Mouse (Mus musculus): ENCODE results near the gene Gm3952. TPM values are rescaled to one million over a fixed set of nuclear protein-coding genes. Genes with fewer than 3 reads are reported as not detected.

Gene Gm3952
- not detected in 2 replicates for polyA plus RNA-seq (2015; fragmentation: Nextera tagmentation; extraction: Ambion mirVana)

- ATAC-seq (replicated peaks; ENCODE audit: low FRiP score) = no peak
- Histone ChIP-seq H3K4me1 (no peaks in the 10 kb centered on the region), H3K9ac (no peak within 1 kb of the TSS), H3K9me3 (replicated peaks) (no peaks in the 10 kb centered on the region), H3K27ac (no peak within 1 kb of the TSS), H3K27me3 (no peaks in the 10 kb centered on the region), H3K4me2 (no peak within 1 kb of the TSS), H3K36me3 (no peaks in the 10 kb centered on the region), H3K4me3 (replicated peaks) (no peak within 1 kb of the TSS)
- 77% methylated on average over 1 of the region's 1 CpGs for WGBS
Measured at GRCm38 (mm10) chr8:128798594-128798993, at the start of gene Gm3952. Gene Gm3952, minus strand, starts transcription at chr8:128798694.

DNA sequence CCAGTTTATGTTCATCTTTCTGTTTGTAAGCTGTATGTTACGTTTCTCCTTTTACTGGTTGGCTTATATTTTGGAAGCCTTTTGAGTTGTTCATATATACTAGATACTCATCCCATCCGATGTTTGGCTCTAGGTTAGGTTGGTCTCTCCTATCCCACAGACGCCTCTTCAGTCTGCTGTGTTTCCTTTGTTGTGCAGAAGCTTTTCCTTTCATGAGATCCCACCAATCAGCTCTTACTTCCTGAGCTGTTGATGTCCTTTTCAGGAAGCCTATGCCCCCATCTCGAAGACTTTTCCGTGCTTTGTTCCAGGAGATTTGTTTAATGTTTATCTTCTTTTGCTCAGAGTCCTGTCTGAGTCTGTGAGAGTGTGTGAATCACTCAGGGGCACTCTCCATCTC lies 45.3 kb upstream of the Gm3952 start:
- Histone ChIP-seq H3K36me3 (no peaks in the 10 kb centered on the region), H3K9me3 (replicated peaks) (no peaks in the 10 kb centered on the region), H3K27me3 (no peaks in the 10 kb centered on the region), H3K4me1 (no peaks in the 10 kb centered on the region), H3K9ac (no peak overlapping the region), H3K4me3 (replicated peaks) (no peak overlapping the region), H3K27ac (no peak overlapping the region), H3K4me2 (no peak overlapping the region)
- 55% methylated on average over 5 of the region's 5 CpGs for WGBS
- ATAC-seq (replicated peaks; ENCODE audit: low FRiP score) = no peak

GRCm38 (mm10) chr8:128812521-128812920 lies 14.0 kb upstream of the Gm3952 start:
- no peaks in the 10 kb centered on the region for H3K4me1 ChIP-seq
- no peak overlapping the region for H3K4me3 ChIP-seq (replicated peaks)
- WGBS = 58% methylated on average over 4 of the region's 4 CpGs
- no peak overlapping the region for H3K4me2 ChIP-seq
- H3K9ac ChIP-seq = no peak overlapping the region
- no peak overlapping the region for H3K27ac ChIP-seq
- H3K27me3 ChIP-seq = no peaks in the 10 kb centered on the region
- ATAC-seq (replicated peaks; ENCODE audit: low FRiP score) = no peak
- no peaks in the 10 kb centered on the region for H3K36me3 ChIP-seq
- no peaks in the 10 kb centered on the region for H3K9me3 ChIP-seq (replicated peaks)

DNA sequence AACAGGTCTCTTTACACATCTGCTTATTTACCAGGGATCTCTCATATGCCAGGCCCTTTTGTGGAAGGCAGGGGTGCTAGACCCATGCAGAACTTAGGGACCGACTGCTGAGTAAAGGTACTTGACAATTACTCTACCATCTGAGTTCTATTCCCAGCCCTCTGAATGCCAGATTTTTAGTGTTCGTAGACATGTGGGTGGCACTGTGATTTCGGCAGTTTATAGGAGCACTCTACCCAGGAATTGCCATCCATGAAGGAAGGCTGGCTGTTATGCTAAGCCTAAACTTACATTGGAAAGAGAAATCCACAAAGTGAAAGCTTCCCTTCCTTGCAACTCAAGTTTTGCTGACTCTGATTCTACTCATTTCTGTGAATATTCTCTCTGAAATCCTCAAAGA lies 62.8 kb downstream of the Gm3952 start:
- Histone ChIP-seq H3K27me3 (no peaks in the 10 kb centered on the region), H3K9ac (no peak overlapping the region), H3K4me3 (replicated peaks) (no peak overlapping the region), H3K4me1 (no peaks in the 10 kb centered on the region), H3K27ac (no peak overlapping the region), H3K4me2 (no peak overlapping the region), H3K9me3 (replicated peaks) (no peaks in the 10 kb centered on the region), H3K36me3 (peaks cover 66% of the 10 kb centered on the region)
- no peak for ATAC-seq (replicated peaks; ENCODE audit: low FRiP score)
- WGBS = 93% methylated on average over 3 of the region's 3 CpGs

GRCm38 (mm10) chr8:128734118-128734517 lies 64.4 kb downstream of the Gm3952 start:
- no peak overlapping the region for H3K4me2 ChIP-seq
- peaks cover 71% of the 10 kb centered on the region for H3K36me3 ChIP-seq
- 91% methylated on average over 3 of the region's 3 CpGs for WGBS
- H3K27ac ChIP-seq = no peak overlapping the region
- H3K9me3 ChIP-seq (replicated peaks) = no peaks in the 10 kb centered on the region
- H3K4me1 ChIP-seq = no peaks in the 10 kb centered on the region
- no peak for ATAC-seq (replicated peaks; ENCODE audit: low FRiP score)
- no peak overlapping the region for H3K4me3 ChIP-seq (replicated peaks)
- H3K27me3 ChIP-seq = no peaks in the 10 kb centered on the region
- no peak overlapping the region for H3K9ac ChIP-seq

DNA sequence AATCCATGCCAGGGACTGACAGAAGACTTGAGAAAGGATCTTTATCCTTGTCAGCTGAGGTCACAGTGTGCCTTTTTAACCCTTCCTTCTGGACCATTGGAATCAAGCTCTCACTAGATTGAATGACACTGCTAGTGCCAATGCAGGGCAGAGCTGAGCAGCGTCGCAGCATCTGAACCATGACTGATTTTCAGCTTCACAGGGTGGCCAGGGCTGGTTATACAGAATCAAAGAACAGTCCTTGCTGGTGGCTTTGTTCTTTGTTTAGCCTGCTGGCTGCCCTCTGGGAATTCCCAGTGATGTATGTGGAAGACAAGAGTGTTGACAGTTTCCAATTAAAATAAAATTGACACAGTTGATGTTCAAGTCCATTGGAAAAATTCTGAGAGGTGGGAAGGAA lies 66.2 kb downstream of the Gm3952 start:
- Histone ChIP-seq H3K27me3 (no peaks in the 10 kb centered on the region), H3K36me3 (peaks cover 75% of the 10 kb centered on the region), H3K9ac (no peak overlapping the region), H3K4me2 (no peak overlapping the region), H3K9me3 (replicated peaks) (no peaks in the 10 kb centered on the region), H3K4me1 (no peaks in the 10 kb centered on the region), H3K27ac (no peak overlapping the region), H3K4me3 (replicated peaks) (no peak overlapping the region)
- WGBS = 65% methylated on average over 2 of the region's 2 CpGs
- peak; percentile 56; the same call in 1 of the 2 replicates for ATAC-seq (replicated peaks; ENCODE audit: low FRiP score)

GRCm38 (mm10) chr8:128727213-128727612 lies 71.3 kb downstream of the Gm3952 start:
- ATAC-seq (replicated peaks; ENCODE audit: low FRiP score) = no peak
- WGBS = 98% methylated on average over 1 of the region's 1 CpGs
- Histone ChIP-seq H3K4me2 (no peak overlapping the region), H3K36me3 (peaks cover 81% of the 10 kb centered on the region), H3K4me1 (no peaks in the 10 kb centered on the region), H3K9me3 (replicated peaks) (no peaks in the 10 kb centered on the region), H3K4me3 (replicated peaks) (no peak overlapping the region), H3K27ac (no peak overlapping the region), H3K9ac (no peak overlapping the region), H3K27me3 (no peaks in the 10 kb centered on the region)

DNA sequence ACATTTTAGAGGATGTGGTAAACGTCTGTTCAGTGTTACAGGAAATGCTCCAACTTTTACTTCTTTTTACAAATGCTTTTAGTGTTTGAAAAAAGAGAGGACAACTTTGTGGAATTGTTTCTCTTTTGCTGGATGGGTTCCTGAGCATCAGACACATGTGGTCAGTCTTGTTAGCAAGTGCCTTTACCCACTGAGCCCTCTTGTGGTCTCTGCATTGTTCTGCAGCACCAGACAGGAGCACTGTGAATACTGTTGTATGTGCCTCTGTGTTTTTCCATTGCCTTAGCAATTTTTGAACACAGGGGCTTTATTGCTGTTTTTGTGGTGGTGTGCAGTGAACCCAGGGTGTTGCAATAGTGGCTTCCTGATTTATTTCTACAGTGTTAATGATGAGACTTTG lies 73.7 kb downstream of the Gm3952 start:
- ATAC-seq (replicated peaks; ENCODE audit: low FRiP score) = peak; percentile 79; the same call in 1 of the 2 replicates

GRCm38 (mm10) chr8:128716184-128716583 lies 82.3 kb downstream of the Gm3952 start:
- H3K4me1 ChIP-seq = no peaks in the 10 kb centered on the region
- peaks cover 88% of the 10 kb centered on the region for H3K36me3 ChIP-seq
- H3K27ac ChIP-seq = no peak overlapping the region
- no peak overlapping the region for H3K4me3 ChIP-seq (replicated peaks)
- ATAC-seq (replicated peaks; ENCODE audit: low FRiP score) = no peak
- no peaks in the 10 kb centered on the region for H3K9me3 ChIP-seq (replicated peaks)
- H3K27me3 ChIP-seq = no peaks in the 10 kb centered on the region
- no peak overlapping the region for H3K9ac ChIP-seq
- no peak overlapping the region for H3K4me2 ChIP-seq

More for the DNA sequence above, 73.7 kb downstream of the Gm3952 start:
- H3K4me3 ChIP-seq (replicated peaks) = no peak overlapping the region
- no peak overlapping the region for H3K27ac ChIP-seq
- no peaks in the 10 kb centered on the region for H3K4me1 ChIP-seq
- no peaks in the 10 kb centered on the region for H3K27me3 ChIP-seq
- H3K9me3 ChIP-seq (replicated peaks) = no peaks in the 10 kb centered on the region
- H3K36me3 ChIP-seq = peaks cover 79% of the 10 kb centered on the region
- WGBS = 66% methylated on average over 1 of the region's 1 CpGs
- no peak overlapping the region for H3K9ac ChIP-seq
- H3K4me2 ChIP-seq = no peak overlapping the region

- H3K27me3 ChIP-seq = no peaks in the 10 kb centered on the region
- no peak overlapping the region for H3K4me3 ChIP-seq (replicated peaks)
- H3K27ac ChIP-seq = no peak overlapping the region
- no peaks in the 10 kb centered on the region for H3K9me3 ChIP-seq (replicated peaks)
- peaks cover 75% of the 10 kb centered on the region for H3K36me3 ChIP-seq
- no peaks in the 10 kb centered on the region for H3K4me1 ChIP-seq
- 55% methylated on average over 3 of the region's 3 CpGs for WGBS
- H3K4me2 ChIP-seq = no peak overlapping the region
- no peak overlapping the region for H3K9ac ChIP-seq
- ATAC-seq (replicated peaks; ENCODE audit: low FRiP score) = no peak
Measured at GRCm38 (mm10) chr8:128709261-128709660, 89.2 kb downstream of the Gm3952 start.

DNA sequence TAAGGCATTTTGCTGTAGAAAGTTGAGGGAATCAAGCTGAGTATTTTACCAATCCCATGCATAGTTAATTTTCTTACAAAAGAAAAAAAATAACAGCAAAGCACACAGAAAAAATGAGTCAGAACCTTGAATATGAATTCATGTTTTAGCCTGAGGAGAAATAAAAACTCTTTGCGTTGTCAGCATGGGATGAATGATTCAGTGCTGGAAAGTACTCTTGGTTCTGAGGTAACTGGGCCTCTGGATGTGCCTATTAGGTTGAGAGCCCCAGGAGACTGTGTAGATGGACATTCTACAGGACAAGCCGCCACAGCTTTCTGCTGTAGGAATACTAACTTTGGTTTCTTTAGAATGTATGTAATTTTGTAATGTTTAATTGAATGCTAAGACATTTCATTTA lies 93.7 kb downstream of the Gm3952 start:
- 84% methylated on average over 2 of the region's 2 CpGs for WGBS
- ATAC-seq (replicated peaks; ENCODE audit: low FRiP score) = no peak
- H3K4me1 ChIP-seq = 0 out of 2 replicates have a peak, but pooled peaks cover 2% of the 10 kb centered on the region
- H3K9me3 ChIP-seq (replicated peaks) = no peaks in the 10 kb centered on the region
- no peaks in the 10 kb centered on the region for H3K27me3 ChIP-seq
- peaks cover 35% of the 10 kb centered on the region for H3K36me3 ChIP-seq
- no peak overlapping the region for H3K9ac ChIP-seq
- no peak overlapping the region for H3K4me3 ChIP-seq (replicated peaks)
- H3K4me2 ChIP-seq = no peak overlapping the region
- no peak overlapping the region for H3K27ac ChIP-seq

- 76% methylated on average over 1 of the region's 1 CpGs for WGBS
- H3K9me3 ChIP-seq (replicated peaks) = no peaks in the 10 kb centered on the region
- H3K4me2 ChIP-seq = no peak overlapping the region
- H3K4me1 ChIP-seq = 0 out of 2 replicates have a peak, but pooled peaks cover 2% of the 10 kb centered on the region
- no peak overlapping the region for H3K4me3 ChIP-seq (replicated peaks)
- H3K36me3 ChIP-seq = peaks cover 31% of the 10 kb centered on the region
- no peak for ATAC-seq (replicated peaks; ENCODE audit: low FRiP score)
- H3K27me3 ChIP-seq = no peaks in the 10 kb centered on the region
- H3K27ac ChIP-seq = no peak overlapping the region
- H3K9ac ChIP-seq = no peak overlapping the region
Measured at GRCm38 (mm10) chr8:128704376-128704775, 94.1 kb downstream of the Gm3952 start.

- no peak overlapping the region for H3K9ac ChIP-seq
- H3K9me3 ChIP-seq (replicated peaks) = no peaks in the 10 kb centered on the region
- 74% methylated on average over 3 of the region's 3 CpGs for WGBS
- H3K27ac ChIP-seq = no peak overlapping the region
- H3K36me3 ChIP-seq = peaks cover 4% of the 10 kb centered on the region; the same call in 1 of the 2 replicates
- H3K4me3 ChIP-seq (replicated peaks) = no peak overlapping the region
- no peaks in the 10 kb centered on the region for H3K27me3 ChIP-seq
- no peak for ATAC-seq (replicated peaks; ENCODE audit: low FRiP score)
- no peak overlapping the region for H3K4me2 ChIP-seq
- peaks cover 11% of the 10 kb centered on the region for H3K4me1 ChIP-seq
Measured at GRCm38 (mm10) chr8:128697945-128698344, 100.5 kb downstream of the Gm3952 start.
